Mouse (Mus musculus) midbrain, postnatal 0 days (tissue): Measurements from ENCODE around the gene BC025446. TPM values are rescaled to one million over a fixed set of nuclear protein-coding genes. Genes with fewer than 3 reads are reported as not detected.

ENCODE experiments used
- ATAC-seq: fragments of 200-750 bp; cut with Nextera tagmentation; 2 replicates; pipeline ENCODE4 v1.8.0; 2017; ENCODE audit warnings: moderate number of reproducible peaks, mild to moderate bottlenecking, moderate TSS enrichment, moderate library complexity; ENCODE audit not compliant: low FRiP score
- DNase-seq: peaks from one replicate; pipeline ENCODE4 v3.0.0-alpha.2; 2015; ENCODE audit warnings: low spot score
- H3K27ac ChIP-seq: fragments of 300-500 bp; sonication (generic); 2 replicates; pipeline ENCODE4 v1.5.1; 2014; ENCODE audit warnings: low read depth, mild to moderate bottlenecking, low read length, mixed read lengths
- H3K27me3 ChIP-seq: fragments of 300-500 bp; sonication (generic); 2 replicates; pipeline ENCODE4 v1.6.1; 2014; ENCODE audit warnings: low read length, control low read depth, mixed read lengths; ENCODE audit not compliant: insufficient read depth
- H3K36me3 ChIP-seq: fragments of 300-500 bp; sonication (generic); 2 replicates; pipeline ENCODE4 v1.6.1; 2014; ENCODE audit warnings: low read length, control low read depth, mixed read lengths; ENCODE audit not compliant: insufficient read depth
- H3K4me1 ChIP-seq: fragments of 300-500 bp; sonication (generic); 2 replicates; pipeline ENCODE4 v1.6.1; 2014; ENCODE audit warnings: mild to moderate bottlenecking, control low read depth, antibody characterized with exemption, low read length, mixed read lengths; ENCODE audit not compliant: insufficient read depth
- H3K4me2 ChIP-seq: fragments of 300-500 bp; sonication (generic); 2 replicates; pipeline ENCODE4 v1.6.1; 2014; ENCODE audit warnings: low read depth, mild to moderate bottlenecking, low read length, mixed read lengths; ENCODE audit not compliant: poor library complexity, severe bottlenecking
- H3K4me3 ChIP-seq: fragments of 300-500 bp; sonication (generic); 2 replicates; pipeline ENCODE4 v1.5.1; 2014; ENCODE audit warnings: low read depth, mild to moderate bottlenecking, low read length, moderate library complexity
- H3K9ac ChIP-seq: fragments of 300-500 bp; sonication (generic); replicated peaks from 2 replicates; pipeline ENCODE4 v1.6.1; 2014; ENCODE audit warnings: mild to moderate bottlenecking, low read length, moderate library complexity, mixed read lengths; ENCODE audit not compliant: poor library complexity, severe bottlenecking
- H3K9me3 ChIP-seq: fragments of 300-500 bp; sonication (generic); 2 replicates; pipeline ENCODE4 v1.6.1; 2016; ENCODE audit warnings: low read length, control low read depth
- CTCF ChIP-seq: IDR thresholded peaks from 2 replicates; pipeline ENCODE4 v1.5.1; 2016; ENCODE audit warnings: antibody characterized with exemption, mild to moderate bottlenecking
- WGBS: fragments of 180-500 bp; shearing (Covaris S2); extraction: QIAGEN DNeasy Blood & Tissue Kit; methylation state at CpG from one replicate; pipeline ENCODE4 v1.1.7; 2014; 5-methylcytosine and 5-hydroxymethylcytosine counted together
- polyA plus RNA-seq: library from polyadenylated mRNA; unstranded; fragments of >200 nt; fragmentation: Nextera tagmentation; extraction: Ambion mirVana; gene quantifications from 2 replicates; pipeline ENCODE4 v1.2.1, GENCODE M21; 2015
- total RNA-seq: library from RNA; depleted of rRNA; stranded (reverse); fragments of >200 nt; gene quantifications from 2 replicates; pipeline ENCODE4 v1.2.3, GENCODE M21; 2014; rRNA removed

BC025446 gene
- total and polyA plus RNA-seq, 2 experiments from 2014 or later, result not detected

DNA sequence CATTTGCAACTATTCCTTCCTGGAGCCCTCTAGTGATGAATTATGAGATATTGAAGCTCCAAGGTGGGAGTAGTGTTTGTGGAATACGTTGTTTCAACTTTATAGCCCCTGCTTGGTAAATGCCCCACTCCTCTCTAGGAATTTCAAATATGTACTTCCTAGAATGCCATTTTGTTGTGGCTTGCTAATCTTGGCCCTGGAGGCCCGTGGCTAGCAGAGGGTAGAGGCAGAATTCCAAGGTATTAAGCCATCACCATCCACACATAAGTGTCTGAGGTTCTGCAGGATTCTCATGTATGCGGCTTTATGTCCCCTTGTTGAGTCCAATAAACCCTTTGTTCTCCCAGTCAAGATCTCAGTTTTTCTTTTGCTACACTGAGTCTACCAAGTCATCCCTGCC is 55.7 kb downstream of the BC025446 start:
- Histone ChIP-seq H3K9me3 (no peaks in the 10 kb centered on the region), H3K4me2 (no peak overlapping the region), H3K36me3 (no peaks in the 10 kb centered on the region), H3K27me3 (no peaks in the 10 kb centered on the region), H3K9ac (no peak overlapping the region), H3K4me3 (no peak overlapping the region), H3K27ac (no peak overlapping the region), H3K4me1 (no peaks in the 10 kb centered on the region)
- ATAC-seq (no peak), DNase-seq (no peak)
- TF ChIP-seq CTCF, result no peak
- 71% methylated on average over 3 of the region's 3 CpGs for WGBS

Other genes starting within 250 kb of the BC025446 start
- not detected in 2 replicates for gene Ly6i, start 232.9 kb upstream of the BC025446 start, total RNA-seq
- gene Ly6i, start 232.9 kb upstream of the BC025446 start, polyA plus RNA-seq, result not detected in 2 replicates
- 7.2 and 16.3 TPM in 2 replicates for gene Ly6a, start 218.3 kb upstream of the BC025446 start, total RNA-seq
- gene Ly6a, start 218.3 kb upstream of the BC025446 start, polyA plus RNA-seq, result 7.8 and 8.9 TPM in 2 replicates
- gene Ly6c1, start 167.5 kb upstream of the BC025446 start, total RNA-seq, result 24.2 and 59.4 TPM in 2 replicates
- gene Ly6c1, start 167.5 kb upstream of the BC025446 start, polyA plus RNA-seq, result 22.1 and 31.4 TPM in 2 replicates
- not detected in 2 replicates for gene Ly6c2, start 104.4 kb upstream of the BC025446 start, total RNA-seq
- 0.39 and 0.56 TPM in 2 replicates for gene Ly6c2, start 104.4 kb upstream of the BC025446 start, polyA plus RNA-seq
- not detected in 2 replicates for gene Ly6g, start 61.1 kb upstream of the BC025446 start, total RNA-seq
- not detected in 2 replicates for gene Ly6g, start 61.1 kb upstream of the BC025446 start, polyA plus RNA-seq
- not detected in 2 replicates for gene Ly6f, start 52.0 kb downstream of the BC025446 start, total RNA-seq
- not detected in 2 replicates for gene Ly6f, start 52.0 kb downstream of the BC025446 start, polyA plus RNA-seq